Mouse (Mus musculus): ENCODE results near the gene H2-Ab1. TPM values are rescaled to one million over a fixed set of nuclear protein-coding genes. Genes with fewer than 3 reads are reported as not detected.

Gene H2-Ab1
- polyA plus RNA-seq, 1 experiment: 534 TPM

DNA sequence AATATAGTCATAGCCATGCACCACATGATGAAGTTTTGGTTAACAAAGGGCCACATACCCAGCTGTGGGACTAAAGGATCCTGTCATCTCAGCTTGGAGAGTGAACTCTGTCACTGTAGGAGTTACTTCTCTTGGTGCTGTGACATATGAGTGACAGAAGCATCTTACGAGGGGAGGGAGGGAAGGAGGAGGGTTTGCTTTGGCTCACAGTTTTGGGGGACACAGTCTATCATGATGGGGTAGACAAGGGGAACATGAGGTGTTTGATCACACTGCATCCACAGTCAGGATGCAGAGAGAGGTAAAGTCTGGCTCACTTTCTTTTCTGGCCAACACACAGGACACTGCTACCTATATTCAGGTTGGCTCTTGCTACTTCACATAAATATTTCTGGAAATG is 24.3 kb downstream of the H2-Ab1 start:
- DNase-seq (ENCODE audit: low read depth): no peak

DNA sequence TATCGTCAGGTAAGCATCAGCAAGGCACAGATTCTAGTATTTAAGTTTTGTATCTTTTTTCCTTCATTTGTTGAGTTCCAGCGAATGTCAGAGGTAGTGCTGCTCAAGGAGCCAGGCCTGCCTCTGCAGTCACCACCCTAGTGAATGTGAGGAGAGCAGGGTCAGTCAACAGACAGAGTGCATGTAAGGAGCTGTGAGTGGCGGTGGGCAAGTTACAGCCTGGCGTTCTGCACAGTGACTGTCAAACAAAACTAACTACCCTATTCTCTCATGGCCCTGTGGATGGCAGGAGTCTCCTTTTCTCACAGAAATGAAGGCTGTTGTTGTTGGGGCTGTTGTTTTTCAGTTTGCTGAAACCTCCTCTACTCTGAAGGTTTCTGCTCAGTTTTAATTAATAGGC is 27.9 kb downstream of the H2-Ab1 start:
- DNase-seq (ENCODE audit: low read depth): no peak

DNA sequence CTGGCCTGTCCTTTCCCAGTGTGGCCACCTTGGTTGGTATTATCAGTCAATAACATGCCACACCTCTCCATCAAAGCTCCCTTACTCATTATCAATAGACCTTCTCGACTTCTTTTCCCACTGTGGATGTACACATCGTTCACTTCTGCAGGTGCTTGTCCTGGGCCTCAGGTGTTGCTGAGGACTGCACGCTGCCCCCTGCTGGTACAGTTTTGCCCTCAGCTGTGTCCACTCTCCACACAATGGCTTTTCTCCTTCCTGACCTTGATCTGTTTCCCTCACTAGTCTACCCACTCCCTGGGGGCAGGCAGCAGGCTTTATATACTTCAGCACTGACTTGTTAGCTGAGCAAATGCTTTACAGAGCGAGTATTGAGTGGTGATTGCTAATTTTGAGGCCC is 28.4 kb downstream of the H2-Ab1 start:
- DNase-seq (ENCODE audit: low read depth): no peak

DNA sequence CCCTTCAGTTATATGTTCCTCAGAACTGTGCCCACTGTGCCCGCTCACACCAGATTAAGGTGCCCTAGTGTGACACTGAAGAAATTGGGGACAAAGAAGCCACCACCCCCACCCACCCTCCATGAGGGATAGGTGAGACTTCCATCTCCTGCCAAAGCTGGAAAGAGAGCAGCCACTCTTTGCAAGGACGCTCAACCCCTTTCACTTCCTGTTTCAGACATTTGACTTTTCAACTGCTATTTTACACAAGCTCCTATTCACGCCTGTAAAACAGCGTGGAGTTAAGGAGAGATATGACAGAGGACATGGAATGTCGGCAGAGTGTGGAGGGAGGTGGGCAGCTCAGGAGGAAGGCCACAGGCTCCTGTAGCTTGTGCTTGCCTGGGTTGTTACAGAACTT is 29.0 kb downstream of the H2-Ab1 start:
- no peak for DNase-seq (ENCODE audit: low read depth)

DNA sequence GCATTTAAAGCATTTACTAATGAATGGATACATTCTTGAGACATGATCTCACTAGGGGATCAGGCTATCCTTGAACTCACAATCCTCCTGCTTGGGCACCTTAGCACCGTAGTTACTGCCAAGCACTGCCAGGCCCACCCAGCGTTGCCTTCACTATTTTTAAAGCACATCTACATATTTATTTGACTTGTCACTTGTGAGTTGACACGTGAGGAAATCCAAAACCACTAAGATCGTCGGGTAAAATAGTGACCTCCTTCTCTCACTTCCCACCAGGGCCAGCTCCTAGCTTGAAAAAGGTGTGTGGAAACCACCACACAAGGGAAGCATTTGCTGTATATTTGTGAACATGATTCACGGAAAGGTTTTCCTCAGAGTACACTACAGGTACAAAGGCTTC is 29.5 kb downstream of the H2-Ab1 start:
- no peak for DNase-seq (ENCODE audit: low read depth)

DNA sequence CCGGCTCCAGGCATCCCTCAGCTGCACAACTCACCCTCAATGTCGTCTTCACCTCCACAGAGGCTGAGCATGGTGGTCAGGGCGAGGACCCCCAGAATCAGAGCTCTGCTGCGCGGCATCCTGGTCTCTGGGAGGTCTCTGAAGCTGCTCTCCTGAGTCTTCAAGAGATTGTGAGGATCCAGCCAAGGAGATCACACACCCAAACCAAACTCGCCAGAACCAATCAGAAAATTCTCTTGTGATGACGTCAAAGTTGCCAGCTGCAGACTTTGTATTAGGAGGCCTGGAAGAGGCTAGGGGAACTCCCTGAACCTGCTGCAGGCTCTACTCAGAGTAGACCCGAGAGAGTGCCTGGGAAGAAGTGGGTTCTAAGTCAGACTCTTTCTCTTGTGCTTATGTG is 30.2 kb downstream of the H2-Ab1 start, which contains the start of gene H2-Aa:
Gene H2-Aa, minus strand, starts transcription at position 176 of the 400 bp plus-strand sequence.
- no peak for DNase-seq (ENCODE audit: low read depth)

DNA sequence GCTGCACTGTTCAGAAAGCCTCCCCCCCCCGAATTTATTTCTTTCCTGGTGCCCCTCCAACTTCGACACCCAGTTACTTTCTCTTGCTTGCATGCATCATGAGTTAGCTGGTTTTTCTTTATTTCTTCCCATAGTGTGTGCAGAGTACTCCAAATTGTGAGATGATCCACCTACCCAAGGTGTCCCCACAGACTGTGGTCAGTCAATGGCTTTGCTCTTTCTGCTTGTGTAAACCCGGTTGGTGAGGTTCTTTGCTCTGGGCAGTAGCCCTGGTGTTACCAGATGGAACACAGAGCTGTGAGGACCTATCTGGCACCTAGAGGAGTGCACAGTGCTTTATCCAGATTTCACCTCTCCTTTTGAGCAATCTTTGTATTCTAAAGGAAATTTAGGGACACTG is 30.6 kb downstream of the H2-Ab1 start:
- DNase-seq (ENCODE audit: low read depth): no peak

DNA sequence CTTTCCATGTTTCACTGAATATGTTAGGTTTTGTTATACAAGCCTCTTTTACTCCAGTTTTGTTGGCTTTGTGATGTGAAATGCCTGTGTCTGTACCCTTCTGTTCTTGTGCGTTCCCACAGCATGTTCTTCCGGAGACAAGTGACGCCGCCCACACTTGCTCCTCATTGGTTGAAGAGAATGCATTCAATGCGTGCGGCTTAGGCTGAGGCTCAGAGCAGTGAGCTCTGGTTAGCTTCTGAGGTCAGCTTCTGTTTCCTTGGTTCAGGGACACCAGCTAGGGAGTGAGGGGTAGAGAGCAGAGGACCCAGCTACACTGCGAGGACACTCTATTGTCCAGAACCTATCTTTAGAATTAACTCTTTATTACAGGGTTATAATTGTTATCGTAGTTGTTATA is 34.1 kb downstream of the H2-Ab1 start:
- DNase-seq (ENCODE audit: low read depth): no peak

DNA sequence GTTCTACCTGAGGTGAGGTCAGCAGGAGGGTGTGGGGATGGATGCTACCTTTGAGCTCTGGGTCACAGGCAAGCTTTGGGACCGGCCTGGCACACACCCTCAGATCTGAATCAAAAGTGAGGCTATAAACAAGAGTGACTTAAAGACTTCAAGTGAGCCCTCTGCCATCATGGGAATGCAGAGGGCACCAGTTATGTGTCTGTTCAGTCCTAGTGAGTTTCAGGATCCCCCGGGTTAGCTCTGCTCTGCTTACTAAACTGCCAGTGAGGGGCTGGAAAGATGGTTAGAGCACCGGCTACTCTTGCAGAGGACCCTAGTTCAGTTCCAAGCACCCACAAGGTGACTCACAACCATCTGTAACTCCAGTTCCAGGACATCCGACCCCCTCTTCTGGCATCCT is 35.1 kb downstream of the H2-Ab1 start:
- no peak for DNase-seq (ENCODE audit: low read depth)

DNA sequence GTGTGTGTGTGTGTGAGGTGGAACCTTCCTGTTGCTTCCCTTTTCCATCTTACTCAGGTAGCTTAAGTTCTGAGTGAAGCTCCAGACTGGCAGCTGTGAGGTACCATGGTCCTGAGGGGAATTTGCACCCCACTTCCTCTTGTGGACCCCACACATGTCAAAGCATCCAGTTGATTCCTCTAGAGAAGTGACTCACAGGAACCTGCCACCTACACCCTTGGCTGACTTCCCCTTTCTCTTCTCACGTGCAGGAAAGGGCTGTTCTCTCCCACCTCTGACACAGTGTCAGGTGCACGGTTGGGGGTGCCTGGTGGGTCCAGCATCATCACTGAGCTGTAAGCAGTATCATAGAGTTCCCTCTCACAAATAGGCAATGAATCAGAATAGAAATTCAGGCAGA is 36.0 kb downstream of the H2-Ab1 start:
- DNase-seq (ENCODE audit: low read depth): no peak

DNA sequence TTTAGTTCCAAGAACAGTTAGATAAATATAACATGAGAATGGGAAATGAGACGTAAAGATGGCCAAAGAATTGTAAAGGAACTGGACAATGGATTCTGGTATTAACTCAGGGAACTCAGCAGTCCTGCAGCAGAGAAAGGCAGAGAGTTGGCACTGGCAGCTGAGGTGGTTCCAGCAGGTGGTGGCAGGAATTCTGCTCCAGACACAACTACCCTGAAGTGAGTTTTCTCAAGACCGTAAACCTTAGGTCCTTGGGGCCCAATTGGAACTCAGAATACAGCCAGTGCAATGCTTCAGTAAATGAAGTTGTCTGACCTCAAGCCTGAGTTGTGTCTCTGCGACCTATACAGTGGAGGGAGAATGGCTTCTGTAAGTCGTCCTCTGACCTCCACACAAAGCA is 36.8 kb downstream of the H2-Ab1 start:
- DNase-seq (ENCODE audit: low read depth): no peak

DNA sequence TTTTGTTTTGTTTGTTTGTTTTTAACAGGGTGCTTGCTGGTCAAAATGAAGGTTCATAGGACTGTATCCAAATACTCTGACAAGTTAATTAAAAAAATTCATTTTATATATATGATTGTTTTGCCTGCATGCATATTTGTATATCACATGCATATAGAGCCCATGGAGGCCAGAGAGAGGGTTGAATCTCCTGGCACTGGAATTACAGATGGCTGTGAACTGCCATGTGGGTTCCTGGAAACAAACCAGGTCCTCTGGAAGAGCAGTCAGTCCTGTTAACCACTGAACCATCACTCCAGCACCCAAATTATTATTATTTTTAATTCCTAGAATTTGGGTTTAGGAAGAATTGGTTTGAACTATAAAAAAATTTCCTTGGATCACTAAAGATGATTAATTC is 37.8 kb downstream of the H2-Ab1 start:
- DNase-seq (ENCODE audit: low read depth): no peak

DNA sequence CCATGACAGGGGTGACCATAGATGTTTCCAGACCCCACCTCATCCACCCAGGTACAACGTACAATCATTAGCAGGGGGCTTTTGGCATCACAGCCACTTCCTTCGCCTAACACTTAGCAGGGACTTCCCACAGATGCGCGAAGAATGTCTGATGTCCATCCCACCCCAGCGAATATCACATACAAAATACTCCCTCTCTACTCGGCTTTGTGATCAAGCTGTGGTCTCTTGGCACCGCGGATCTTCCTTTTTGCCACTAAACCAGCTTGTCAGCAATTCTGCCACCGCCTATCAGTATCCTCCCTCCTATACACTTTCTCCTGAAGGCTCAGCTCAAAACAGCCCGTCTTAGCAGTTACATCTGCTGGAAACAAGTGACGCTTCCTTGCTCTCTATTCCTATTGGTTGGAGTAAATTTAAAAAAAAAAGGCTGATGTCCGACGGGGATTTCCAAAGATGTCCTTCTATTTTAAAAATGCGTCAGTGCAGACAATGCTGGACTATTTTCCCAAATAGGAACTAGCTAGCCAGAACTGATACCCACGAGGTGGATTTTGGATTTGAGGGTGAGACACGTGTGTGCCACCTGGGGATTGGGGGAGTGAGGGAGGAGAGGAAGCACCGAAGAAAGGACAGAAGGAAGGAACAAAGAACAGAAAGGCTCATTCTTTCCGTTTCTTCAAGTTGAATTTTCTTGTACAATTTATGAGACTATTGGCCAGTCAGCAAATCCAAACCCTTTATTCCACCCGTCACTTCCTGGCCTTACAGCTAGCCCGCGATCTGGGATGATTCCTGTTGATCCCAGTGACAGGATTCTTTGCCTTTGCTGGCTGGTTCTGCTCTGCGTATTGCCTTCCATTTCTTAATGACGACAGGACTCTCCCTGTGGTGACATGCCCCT is 38.7 kb downstream of the H2-Ab1 start:
- DNase-seq (ENCODE audit: low read depth): no peak

DNA sequence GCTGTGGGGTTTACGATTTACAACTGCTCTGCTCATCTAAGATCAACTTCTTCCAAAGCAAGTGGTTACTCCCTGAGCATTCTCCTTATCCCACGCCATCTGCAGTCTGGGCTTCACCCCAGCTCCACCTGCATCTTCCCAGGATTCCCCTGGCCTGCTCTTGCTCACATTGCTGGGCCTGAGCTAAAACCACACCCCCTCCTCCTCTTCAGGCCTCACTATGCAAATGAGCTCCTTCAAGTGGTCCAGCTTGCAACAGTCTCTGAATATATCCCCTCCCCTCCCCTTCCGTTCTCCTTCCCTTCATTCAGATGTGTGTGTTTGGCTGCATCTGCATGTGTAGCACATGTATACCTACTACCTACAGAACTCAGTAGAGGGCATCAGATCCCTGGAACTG is 41.9 kb downstream of the H2-Ab1 start:
- DNase-seq (ENCODE audit: low read depth): no peak

DNA sequence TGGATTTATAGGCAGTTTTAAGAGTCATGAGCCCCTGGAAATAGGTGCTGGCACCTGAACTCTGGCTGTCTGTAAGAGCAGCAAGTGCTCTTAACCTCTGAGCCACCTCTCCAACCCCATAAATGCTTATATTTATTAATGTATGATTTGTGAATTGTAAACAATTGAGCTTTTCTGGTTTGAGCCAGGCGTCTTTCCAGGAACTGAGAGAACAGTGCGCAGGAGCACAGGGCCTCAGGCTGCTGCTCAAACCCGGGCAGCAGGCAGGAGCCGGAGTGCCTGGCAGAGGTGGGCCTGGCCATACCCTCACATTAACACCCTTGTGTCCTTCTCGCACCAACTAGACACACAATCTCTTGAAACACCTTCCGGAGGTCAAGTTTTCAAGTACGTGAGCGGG is 42.6 kb downstream of the H2-Ab1 start:
- no peak for DNase-seq (ENCODE audit: low read depth)

DNA sequence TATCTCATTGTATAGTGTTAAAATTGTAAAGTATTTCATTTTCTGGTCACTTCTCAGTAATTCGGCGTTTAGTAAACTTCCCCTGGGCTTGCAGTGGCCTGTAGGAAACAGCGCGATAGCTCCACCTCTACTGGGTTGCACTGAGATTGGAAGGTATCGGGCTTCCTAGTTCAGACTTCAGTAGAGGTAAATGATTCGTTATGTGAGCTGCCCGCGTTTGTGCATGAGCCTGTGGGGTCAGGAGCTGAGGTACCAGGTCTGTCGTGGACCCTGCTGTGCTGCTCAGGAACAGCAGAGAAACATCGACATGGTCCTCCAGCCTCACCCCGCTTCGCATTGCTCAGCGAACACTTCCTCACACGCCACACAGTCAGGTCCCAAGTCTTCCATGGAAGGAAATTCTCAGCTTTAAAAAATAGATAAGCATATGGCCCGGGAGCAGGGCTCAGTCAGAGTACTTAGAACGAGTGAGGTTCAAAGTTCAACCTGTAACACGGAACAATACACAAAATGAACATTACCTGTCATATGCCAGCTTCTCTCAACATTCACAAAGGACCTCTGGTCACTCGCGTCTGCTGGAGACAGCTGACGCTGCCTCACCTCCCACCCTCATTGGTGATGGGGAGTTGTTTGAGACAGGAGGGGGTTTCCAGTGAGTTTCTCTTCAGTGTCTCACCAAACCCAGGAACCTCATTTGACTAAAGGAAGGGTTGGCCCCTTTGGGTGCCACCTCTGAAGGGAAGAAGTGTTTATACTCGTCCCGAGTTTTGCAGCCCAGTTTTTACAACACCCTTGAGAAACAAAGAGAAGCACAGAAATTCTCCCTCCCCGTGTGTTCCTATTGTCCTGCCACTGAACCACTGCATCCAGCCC is 43.4 kb downstream of the H2-Ab1 start:
- no peak for DNase-seq (ENCODE audit: low read depth)

DNA sequence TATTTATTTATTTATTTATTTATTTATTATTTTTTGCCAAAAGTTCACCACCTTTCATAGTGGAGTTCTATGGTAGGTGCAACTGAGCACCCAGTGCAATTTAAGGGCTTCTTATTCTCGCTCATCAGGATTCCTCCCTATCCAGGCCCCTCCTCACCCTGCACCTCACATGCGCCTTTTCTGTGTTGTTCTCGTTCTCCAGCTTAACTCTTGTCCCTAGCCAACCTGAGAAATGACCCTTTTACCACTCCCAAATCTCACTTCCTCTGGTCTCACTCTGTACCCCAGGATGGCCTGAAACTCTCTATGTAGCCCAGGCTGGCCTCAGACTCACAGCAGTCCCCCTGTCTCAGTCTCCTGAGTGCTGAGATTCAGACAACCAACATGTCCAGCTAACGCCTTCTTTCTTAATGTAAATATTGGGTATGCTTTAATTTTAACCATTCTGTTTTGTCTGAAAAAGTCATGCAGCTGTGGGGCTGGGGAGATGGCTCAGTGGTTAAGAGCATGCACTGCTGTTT is 44.2 kb downstream of the H2-Ab1 start:
- DNase-seq (ENCODE audit: low read depth): no peak

DNA sequence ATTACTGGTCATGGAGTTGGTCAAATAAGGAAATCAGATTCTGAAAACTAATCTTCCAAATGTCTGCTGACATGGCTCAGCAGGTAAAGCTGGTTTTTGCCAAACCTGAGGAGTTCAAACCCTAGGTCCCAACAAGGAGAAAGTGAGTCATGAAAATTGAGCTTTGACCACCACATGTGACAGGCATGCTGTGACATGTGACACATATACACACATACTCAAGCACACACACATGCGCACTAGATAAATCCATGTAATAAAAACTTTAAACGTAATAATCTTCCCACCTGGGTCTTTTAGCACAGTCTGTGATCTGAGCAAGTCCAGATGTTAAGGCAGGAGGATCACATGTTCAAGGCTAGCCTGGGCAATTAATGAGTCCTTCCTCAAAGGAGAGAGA is 46.3 kb downstream of the H2-Ab1 start:
- no peak for DNase-seq (ENCODE audit: low read depth)

DNA sequence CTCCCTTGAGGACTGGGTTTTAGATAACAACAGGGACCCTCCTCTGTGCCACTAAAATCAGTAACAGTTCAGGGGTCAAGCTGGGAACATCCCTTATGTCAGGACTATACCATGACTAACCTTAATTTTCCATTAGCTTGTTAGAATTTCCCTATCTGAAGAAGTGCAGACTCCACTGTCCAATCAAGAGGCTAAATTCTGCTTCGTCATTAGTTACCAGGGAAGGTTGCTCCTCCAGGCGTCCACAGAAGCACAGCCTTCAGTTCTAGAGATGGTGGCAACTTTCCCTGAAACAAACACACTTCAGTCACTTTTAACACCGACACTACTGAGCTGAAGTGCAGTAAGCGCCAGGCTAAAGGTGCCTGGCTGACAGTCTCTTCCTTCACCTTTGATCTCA is 47.3 kb downstream of the H2-Ab1 start:
- DNase-seq (ENCODE audit: low read depth): no peak

DNA sequence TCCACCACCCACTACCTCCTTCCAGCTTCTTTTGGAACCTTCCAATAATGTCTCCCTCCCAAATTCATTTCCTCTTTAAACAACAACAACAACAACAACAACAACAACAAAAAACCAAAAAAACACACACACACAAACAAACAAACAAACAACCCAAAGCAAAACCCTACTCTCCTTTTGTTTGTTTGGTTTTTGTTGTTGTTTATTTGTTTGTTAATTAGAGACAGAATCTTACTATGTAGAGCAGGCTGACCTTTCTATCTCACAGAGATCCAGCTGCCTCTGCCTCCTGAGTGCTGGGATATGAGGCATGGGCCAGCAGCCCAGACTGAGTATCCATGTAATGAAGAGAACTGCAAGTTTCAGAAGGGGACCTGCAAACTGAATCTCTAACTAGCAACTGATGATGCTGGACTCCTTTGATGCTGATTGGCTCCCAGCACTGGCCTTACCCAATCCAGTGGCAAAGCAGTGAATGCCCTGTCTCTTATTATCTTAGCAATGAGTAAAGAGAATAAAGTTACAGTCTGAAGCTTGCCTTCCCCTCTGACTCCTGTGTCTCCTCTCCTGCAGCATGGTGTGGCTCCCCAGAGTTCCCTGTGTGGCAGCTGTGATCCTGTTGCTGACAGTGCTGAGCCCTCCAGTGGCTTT is 48.0 kb downstream of the H2-Ab1 start, which contains the start of gene H2-Eb1:
Gene H2-Eb1, plus strand, starts transcription at position 488 of the 651 bp plus-strand sequence.
- no peak for DNase-seq (ENCODE audit: low read depth)

DNA sequence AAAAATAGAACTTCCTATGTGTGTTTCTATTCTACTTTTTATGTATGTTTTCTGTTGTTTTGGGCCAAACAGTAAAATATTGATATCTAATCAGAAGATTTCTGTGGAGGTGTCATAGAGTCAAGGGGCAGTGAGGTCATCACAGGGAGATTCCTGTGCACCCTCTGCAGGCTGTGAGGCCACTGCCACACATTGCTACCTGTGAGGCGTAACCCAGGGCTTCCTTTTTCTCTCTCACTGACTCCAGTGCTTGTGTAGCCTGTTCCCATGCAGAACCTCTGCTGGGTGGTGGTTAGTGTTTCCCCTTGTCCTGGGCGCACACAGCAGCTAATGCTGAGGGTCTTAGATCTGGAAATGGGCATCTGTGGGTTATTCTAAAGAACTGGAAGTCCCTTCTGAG is 48.9 kb downstream of the H2-Ab1 start:
- DNase-seq (ENCODE audit: low read depth): no peak

DNA sequence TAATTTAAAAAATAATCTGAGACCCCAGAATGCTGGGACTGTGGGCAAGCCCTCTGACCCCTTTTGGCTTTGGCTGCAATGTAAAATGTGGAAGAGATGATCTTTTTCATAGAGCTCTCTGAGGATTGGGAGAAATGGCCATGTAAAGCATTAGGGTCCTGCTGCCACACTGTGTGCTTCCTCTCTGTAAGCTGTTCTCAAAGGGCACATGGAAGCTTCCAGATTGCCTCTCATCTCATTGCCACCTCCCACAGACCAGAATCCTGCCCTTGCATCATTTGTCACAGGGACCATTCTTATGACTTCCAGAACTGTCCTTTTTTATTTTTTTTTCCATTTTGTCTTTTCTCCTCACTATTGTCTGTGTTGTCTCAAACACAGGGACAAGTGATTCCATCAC is 49.7 kb downstream of the H2-Ab1 start:
- DNase-seq (ENCODE audit: low read depth): no peak

All from gonadal fat pad, adult 2 months (tissue).